Mouse (Mus musculus) embryonic fibroblast, embryonic 13.5 days (primary cell): Measurements from ENCODE around the gene Renbp.

ENCODE experiments used
- CTCF ChIP-seq: IDR thresholded peaks from 2 replicates; pipeline ENCODE4 v1.5.1; 2011; ENCODE audit warnings: mild to moderate bottlenecking, control low read depth, low read length, moderate library complexity, borderline replicate concordance; ENCODE audit not compliant: insufficient read depth
- POLR2A ChIP-seq: IDR thresholded peaks from 2 replicates; pipeline ENCODE4 v1.6.1; 2011; ENCODE audit warnings: low read depth, mild to moderate bottlenecking, control low read depth, low read length, moderate library complexity

- TF ChIP-seq CTCF (no peak), POLR2A (peak; percentile 53)
These were observed 36.8 kb upstream of the Renbp start for GRCm38 (mm10) chrX:73967177-73968075.
